Mouse (Mus musculus): ENCODE measurements at regions not wholly inside any gene's neighbourhood (a gene's known extent, or its start where the extent isn't known, plus 50 kb on each side); places are given as distances from the start of the nearest gene placed in this dataset.

DNA sequence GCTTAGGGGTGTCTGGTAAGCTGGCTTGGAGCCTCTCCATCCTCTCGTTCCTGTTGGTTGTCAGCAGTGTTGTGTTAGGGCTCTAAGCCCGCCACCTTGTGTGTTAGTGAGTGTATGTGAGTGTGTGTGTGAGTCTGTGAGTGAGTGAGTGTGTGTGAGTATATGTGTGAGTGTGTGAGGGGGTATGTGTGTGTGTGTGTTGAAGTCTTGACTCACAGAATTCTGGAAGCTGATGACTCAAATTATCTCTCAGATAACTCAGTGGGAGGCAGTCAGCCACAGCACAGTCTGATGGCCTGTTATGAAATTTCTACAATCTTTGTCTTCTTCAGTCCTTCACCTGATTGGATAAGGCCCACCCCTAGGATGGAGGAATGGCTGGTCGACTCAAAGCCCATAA lies 163.7 kb upstream of the Eef2kmt start:
- TF ChIP-seq POLR2A (IDR thresholded peaks at IDR 0.05; ENCODE audit: low read depth, low read length) (no peak), CTCF (IDR thresholded peaks at IDR 0.05; ENCODE audit: extremely low read depth, insufficient read depth, insufficient read length, insufficient replicate concordance) (no peak)

Data from spleen, adult 2 months (tissue).